Mouse (Mus musculus) telencephalon, adult 2 months (tissue): ENCODE data around the gene Dcaf12l2.

Experiments used
- DNase-seq: peaks from one replicate; pipeline ENCODE4 v3.0.0-alpha.2; 2011; ENCODE audit warnings: low read depth, low spot score

Dcaf12l2 gene

DNA sequence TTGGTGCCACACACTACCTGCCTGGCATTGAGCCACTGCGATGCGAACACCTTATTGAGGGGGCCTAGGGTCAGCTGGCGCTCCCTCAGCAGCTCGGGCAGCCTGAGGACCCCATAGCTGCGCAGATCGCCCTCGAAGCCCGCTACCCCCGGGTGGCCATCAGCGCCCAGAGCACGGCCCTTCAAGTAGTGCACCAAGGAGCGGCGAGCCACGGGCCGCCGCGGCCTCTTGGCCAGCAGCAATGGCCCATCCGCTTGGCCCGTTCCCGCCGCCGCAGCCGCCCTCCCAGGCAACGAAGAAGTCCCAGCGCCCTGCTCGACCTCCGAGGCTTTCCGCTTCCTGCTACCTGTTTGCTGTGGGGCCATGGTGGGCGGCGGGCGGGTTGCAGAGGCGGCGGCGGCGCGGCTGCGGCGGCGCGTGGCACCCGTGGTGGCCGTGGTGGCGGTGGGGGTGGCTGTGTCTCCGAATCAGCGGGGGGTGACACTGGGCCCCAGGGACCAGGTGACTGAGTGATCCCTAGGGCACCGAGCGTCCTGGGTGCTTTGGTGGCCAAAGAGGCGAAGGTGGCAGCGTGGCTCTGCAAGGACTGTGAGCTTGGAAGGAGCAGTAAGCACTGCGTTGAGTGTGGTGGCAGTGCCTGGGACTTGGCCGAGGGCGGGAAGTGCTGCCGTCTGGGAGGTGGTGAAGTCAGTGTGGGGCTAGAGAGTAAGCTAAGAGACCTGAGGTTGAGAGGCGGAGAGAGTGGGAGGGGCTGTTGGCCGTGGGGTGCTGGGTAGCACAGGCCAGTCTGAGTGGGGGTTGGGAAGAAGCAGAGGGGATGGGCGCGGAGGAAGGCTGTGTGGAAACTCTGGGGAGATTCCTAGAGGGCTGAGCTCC lies at the start of gene Dcaf12l2:
Dcaf12l2 (minus strand) TSS at position 697 of the 876 bp plus-strand sequence.
- no peak for DNase-seq

DNA sequence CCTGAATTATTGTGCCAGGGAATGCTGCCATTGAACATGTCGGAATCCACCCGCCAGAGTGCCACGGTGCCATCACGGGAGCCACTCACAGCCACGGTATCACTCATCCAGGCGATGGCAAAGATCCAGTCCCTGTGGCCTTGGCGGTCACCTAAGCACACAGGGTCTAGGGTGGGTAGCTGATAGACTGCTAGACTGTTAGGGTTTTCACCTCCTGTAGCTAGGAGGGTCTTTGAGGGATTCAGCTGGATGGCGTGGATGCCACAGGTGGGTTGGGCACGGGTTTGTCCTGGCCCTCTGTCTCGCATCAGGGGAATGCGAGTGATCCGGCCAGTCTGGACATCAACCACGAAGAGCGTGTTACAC lies 879 bp downstream of the Dcaf12l2 start:
- DNase-seq = no peak
